19 mouse cellular contexts compared by ENCODE assay signal in the genomic region with DNA sequence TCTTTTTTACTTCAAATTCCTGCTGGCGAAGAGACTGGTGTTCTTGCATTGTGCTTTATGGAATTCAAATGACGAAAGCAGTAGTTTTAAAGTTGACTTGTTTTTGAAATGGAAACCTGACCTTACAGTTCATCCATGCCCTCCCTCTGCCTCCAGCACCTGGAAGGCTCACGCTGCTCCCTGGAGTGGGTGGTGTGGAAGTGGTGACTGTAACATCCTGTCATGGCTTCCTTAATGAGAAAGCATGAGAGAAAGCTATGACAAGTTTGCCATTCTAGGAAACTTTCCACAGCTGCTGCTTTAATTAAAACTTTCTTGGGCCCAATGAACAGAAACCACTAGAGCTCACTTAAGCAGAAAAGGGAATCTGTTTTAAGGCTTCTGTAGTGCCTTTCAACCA.
DNase-seq lines count a peak whose midpoint lies in the region; ATAC-seq and TF ChIP-seq lines count a peak whose summit lies in the region.
"Had no signal": no experiment of that assay in that cellular context is flagged by ENCODE, and none has a peak within 500 bp of the region (broad histone marks: within the 10 kb centered on the region; RNA-seq: fewer than 3 reads in every experiment).

No protein-coding gene starts in this region.

- H3K36me3 ChIP-seq in forebrain, embryonic 14.5 days (ENCODE audit: control insufficient read depth, insufficient read depth, low read length): no peaks in the 10 kb centered on the region
- H3K36me3 ChIP-seq: hindbrain, embryonic 12.5 days had no signal

- no peak for DNase-seq in frontal cortex, postnatal 14 days (ENCODE audit: low spot score in 2 of 2)
- peak in 1 of 2 experiments; percentile 29 for DNase-seq in left cerebral cortex, adult 2 months (ENCODE audit: extremely low spot score in 1 of 2, low spot score in 2 of 2)
- no peak for DNase-seq in left cerebral cortex, adult 8-10 months (ENCODE audit: low spot score in 2 of 2)
- peak; percentile 60 for DNase-seq in 416B (ENCODE audit: low read depth)
- peak; percentile 72 for DNase-seq in brain, adult 2 months (ENCODE audit: low read depth, low spot score)
- no peak for DNase-seq in forebrain, embryonic 14.5 days (ENCODE audit: low spot score)
- DNase-seq: adrenal gland, adult 8-10 months; adrenal gland, postnatal 36 days; cerebellum, adult 11-12 months; cerebellum, adult 9-10 months; cerebellum, postnatal 25 days; gastrocnemius, adult 2 months; gastrocnemius, postnatal 25 days; heart, postnatal 10 days; heart, postnatal 4 days had no signal

- peak; percentile 71 for ATAC-seq in frontal cortex, adult (ENCODE audit: low TSS enrichment)
- ATAC-seq in forebrain, embryonic 14.5 days: no peak
- ATAC-seq: forebrain, embryonic 16.5 days; hindbrain, postnatal 0 days had no signal

- no peaks in the 10 kb centered on the region for H3K9me3 ChIP-seq in forebrain, embryonic 14.5 days (replicated peaks; ENCODE audit: control insufficient read depth, low read length)
- H3K9me3 ChIP-seq: hindbrain, embryonic 12.5 days had no signal

- no peak overlapping the region for H3K4me3 ChIP-seq in left cerebral cortex, adult 2 months
- no peak overlapping the region for H3K4me3 ChIP-seq in forebrain, embryonic 14.5 days (ENCODE audit: low read depth, low read length)
- H3K4me3 ChIP-seq: gastrocnemius, adult 2 months; hindbrain, embryonic 12.5 days had no signal

- H3K27ac ChIP-seq in left cerebral cortex, adult 2 months: peak overlapping the region; percentile 57; the same call in 1 of the 2 replicates
- no peak overlapping the region for H3K27ac ChIP-seq in forebrain, embryonic 14.5 days (ENCODE audit: low read depth, low read length)
- H3K27ac ChIP-seq: gastrocnemius, adult 2 months; hindbrain, embryonic 12.5 days; hindbrain, postnatal 0 days had no signal

- intact Hi-C loops in left cerebral cortex, adult 2 months (cut with DNase I): no loop called here

- 90% methylated on average over 3 of the region's 3 CpGs for WGBS in forebrain, embryonic 14.5 days

- no peaks in the 10 kb centered on the region for H3K27me3 ChIP-seq in forebrain, embryonic 14.5 days (replicated peaks; ENCODE audit: control insufficient read depth, insufficient read depth, low read length)
- H3K27me3 ChIP-seq: hindbrain, embryonic 12.5 days had no signal

- TF ChIP-seq CTCF in left cerebral cortex, adult 2 months (IDR thresholded peaks at IDR 0.05): no peak

- no peak overlapping the region for H3K4me2 ChIP-seq in forebrain, embryonic 14.5 days (ENCODE audit: low read length)
- H3K4me2 ChIP-seq: hindbrain, embryonic 12.5 days had no signal

- H3K9ac ChIP-seq in forebrain, embryonic 14.5 days (ENCODE audit: low read length): no peak overlapping the region
- H3K9ac ChIP-seq: hindbrain, embryonic 12.5 days had no signal

- no peaks in the 10 kb centered on the region; the same call in 1 of the 2 replicates for H3K4me1 ChIP-seq in forebrain, embryonic 14.5 days (ENCODE audit: control insufficient read depth, insufficient read depth, low read length)
- H3K4me1 ChIP-seq: hindbrain, embryonic 12.5 days had no signal

Comparison
In these comparisons a context has a peak if more than half of its experiments do, and no peak if none do; other contexts are left out.
1. DNase-seq: peak in 416B (single experiment) and brain, adult 2 months (single experiment); none in frontal cortex, postnatal 14 days (0 of 2), left cerebral cortex, adult 8-10 months (0 of 2) and forebrain, embryonic 14.5 days (single experiment).